Mouse (Mus musculus) kidney, postnatal 36 days (tissue): ENCODE measurements around the gene Armh4.
"Not testable (repeated sequence)": the region's sequence is repeated elsewhere in the genome, so short reads cannot be mapped to it uniquely, and the experiment has no call there.

Source experiments
- DNase-seq, 2 experiments: peaks; one replicate each; pipeline ENCODE4 v3.0.0; 2021 to 2022; ENCODE audit warnings: mixed read lengths in 2 of 2

Armh4 gene

GRCm38 (mm10) chr14:49782715-49783531, at the start of gene Armh4:
Gene Armh4 (minus strand): TSS chr14:49783383.
- DNase-seq: peak; percentile 79

DNA sequence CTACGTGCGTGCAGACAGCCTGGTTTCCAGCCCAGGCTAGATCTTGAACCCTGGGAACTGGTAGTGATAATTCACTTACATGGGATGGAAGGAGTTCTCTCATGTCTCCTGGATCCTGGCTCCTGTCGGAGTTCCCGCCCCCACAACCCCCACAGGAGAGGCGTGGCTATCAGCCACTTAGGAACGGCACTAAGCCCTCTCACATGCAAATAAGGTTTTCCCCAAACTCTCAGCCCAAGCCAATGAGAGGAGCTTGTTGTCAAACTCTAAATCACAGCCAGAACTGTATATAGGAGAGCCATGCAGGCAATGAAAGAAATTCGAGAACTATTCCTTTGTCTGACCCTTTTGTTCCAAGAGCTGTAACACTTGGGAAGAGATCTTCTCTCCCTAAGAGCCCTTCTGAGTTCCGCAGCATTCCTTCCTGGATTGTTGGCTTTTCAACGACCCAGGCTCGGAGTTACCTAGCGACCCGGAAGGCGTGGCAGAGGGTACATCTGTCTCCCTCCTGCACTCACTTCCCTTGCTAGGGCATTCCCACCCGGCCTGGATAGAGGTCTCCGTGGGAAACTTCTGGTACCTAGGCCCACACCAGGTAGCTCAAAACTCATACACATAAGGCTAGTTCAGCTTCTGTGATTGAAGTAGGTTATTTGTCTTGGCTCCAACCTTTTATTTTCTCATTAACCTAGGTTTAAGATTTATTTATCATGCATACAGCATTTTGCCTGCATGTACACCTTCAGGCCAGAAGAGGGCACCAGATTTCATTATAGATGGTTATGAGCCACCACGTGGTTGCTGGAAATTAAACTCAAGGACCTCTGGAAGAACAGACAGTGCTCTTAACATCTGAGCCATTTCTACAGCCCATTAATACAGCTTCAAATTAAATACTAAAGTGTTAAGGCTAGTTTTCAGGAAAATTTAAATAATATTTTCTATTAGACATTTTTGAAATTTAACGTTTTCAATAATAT, 46.3 kb upstream of the Armh4 start:
- DNase-seq: peak; percentile 3 to 12

DNA sequence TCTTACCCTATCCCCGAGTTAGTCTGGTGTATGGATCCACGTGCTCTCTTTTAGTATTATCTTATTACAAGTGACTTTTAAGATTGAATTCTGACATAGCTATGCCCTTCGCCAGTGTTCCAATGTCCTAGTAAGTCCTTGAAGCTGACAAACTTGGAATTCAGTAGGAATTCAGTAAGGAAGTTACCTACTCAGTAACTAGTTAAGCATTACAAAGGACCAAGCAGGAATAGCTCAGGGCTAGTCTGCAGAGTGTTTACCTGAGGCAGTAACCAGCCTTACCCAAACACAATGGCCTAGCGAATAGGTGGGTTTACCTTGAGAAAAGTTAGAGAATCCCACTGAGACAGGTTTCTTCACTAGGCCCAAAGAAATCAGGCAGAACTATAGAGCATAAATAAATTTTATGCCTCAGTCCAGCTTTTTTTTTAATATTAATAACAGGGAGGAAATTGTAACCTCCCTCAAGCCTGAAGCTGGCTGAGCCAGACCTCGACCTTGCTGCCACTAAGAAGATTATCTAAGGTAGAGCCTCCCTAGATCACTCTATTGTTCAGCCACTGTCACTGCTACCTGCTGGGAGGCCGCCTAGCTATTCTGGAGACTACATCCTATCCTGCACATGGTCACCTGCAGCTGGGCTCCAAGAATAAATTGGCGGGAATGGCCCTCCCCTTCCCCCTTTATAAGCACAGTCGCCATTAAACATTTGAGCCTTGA, 36.7 kb upstream of the Armh4 start:
- DNase-seq: not testable (repeated sequence)

- not testable (repeated sequence) for DNase-seq
These were observed 35.6 kb upstream of the Armh4 start for GRCm38 (mm10) chr14:49818713-49819208.

DNA sequence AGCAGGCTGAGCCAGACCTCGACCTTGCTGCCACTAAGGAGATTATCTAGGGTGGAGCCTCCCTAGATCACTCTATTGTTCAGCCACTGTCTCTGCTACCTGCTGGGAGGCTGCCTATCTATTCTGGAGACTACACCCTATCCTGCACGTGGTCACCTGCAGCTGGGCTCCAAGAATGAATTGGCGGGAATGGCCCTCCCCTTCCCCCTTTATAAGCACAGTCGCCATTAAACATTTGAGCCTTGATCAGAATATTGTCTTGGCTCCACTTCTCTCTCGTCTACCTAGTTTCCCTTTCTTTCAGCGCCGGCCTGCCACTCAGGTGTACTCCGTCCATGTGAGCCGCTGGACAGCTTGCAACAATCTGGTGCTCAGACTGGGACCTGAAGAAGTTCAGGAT, 29.8 kb upstream of the Armh4 start:
- DNase-seq: not testable (repeated sequence)

GRCm38 (mm10) chr14:49805051-49805450, 21.9 kb upstream of the Armh4 start:
- not testable (repeated sequence) for DNase-seq

DNA sequence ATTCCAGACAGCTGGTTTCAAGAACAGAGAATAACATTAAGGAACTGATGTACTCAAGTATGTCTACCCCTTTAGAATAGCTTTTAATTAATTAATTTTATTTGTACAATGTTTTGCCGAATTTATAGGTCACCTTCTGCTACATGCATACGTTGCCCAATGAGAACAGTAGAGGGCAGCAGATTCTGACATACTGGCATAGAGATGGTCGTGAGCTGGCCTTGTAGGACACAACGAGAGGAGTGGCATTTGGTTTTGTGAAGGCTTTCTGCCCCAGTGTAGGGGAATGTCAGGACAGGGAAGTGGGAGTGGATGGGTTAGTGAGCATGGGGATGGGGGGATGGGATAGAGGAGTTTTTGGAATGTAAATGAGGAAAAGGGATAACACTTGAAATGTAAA, 18.3 kb upstream of the Armh4 start:
- DNase-seq: peak in 1 of 2 experiments; percentile 38

DNA sequence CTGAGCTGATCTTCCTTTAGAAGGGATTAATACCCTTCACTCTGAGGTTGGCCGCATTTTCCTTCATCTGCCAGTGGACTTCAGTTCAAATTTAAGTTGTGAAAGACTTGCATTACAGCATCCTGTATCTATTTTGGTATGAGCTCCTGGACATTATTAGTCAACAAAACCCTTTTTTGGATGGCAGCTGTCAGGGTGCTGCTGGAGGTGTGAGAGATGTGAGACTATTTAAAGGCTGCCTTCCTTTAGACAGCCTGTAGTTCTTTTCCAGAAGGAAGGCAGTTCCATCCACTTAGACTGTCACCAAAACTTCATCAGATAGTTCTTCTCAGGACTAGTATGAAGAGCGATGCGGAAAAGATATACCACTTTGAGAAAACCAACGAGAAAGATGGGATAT, 10.8 kb upstream of the Armh4 start:
- no peak for DNase-seq

DNA sequence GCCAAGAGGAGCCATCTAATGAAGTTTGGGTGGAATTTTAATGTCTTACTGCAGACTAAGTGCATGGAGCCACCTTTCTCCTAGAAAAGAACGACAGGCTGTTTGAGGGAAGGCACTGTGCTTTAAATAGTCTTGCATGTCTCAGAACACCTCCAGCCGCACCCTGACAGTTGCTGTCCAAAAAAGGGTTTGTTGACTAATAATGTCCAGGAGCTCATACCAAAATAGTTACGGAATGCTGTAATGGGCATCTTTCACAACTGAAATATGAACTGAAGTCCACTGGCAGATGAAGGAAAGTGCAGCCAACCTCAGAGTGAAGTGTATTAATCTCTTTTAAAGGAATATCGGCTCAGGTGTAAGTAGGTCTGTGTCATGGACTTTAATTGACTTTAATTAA, 7.4 kb upstream of the Armh4 start:
- no peak for DNase-seq

GRCm38 (mm10) chr14:49785793-49786192, 2.6 kb upstream of the Armh4 start:
- peak; percentile 61 to 82 for DNase-seq

DNA sequence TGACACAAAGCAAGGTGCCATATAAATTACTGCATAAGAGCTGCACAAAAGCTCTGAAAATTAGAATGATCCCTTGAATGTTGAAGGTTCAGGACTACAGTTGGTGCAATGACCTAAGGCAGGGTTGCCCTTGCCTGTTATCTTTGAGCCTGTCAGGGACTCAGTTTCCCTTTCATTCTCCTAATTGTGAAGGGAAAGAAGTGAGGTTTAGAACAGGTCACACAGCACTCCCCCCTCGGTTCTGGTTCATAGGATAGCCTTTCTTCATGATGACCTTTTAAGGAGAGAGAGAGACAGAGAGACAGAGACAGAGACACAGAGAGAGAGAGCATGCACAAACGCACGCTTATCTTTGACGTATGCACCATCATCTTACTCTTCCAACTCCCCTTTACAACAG, 683 bp upstream of the Armh4 start:
- DNase-seq: no peak

GRCm38 (mm10) chr14:49780416-49780815, 2.8 kb downstream of the Armh4 start:
- no peak for DNase-seq

DNA sequence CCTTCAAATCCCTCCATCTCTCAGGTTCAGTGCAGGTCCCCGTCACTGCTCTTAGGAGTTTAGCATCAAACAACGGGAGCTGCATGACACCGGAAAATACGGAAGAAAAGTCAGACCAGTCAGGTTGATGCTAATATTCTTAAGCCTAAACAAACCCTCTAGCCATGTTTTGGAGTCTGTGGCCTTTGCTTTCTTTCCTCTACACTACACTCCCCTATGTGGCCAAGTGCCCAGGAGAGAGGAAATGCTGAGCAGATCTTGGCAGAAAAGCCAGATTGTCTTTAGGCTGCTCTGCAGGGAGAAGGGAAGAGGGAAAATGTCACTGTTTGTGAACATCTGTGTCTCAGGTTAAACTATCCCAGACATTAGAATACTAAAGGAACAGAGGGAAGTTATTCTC, 5.6 kb downstream of the Armh4 start:
- DNase-seq: not testable (repeated sequence)

DNA sequence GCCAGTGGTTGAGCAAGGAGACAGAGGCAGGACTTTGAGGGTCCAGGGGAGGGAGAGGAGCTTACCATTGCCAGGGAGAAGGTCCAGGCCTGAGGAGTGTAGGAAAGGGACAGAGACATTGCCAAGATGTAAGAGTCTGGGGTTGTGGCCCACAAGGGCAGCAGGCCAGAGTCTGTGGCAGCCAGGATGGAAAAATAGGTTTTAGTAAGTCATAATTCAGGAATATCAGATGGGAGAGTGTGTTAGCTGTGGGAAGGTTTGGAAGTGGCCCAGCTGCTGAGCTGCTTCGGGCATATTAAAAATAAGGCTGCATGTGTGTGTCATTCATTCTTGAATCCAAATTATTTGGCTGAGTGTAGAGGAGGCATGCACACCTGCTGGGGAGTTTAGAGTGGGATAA, 11.4 kb downstream of the Armh4 start:
- DNase-seq: no peak

- no peak for DNase-seq
These were observed 16.6 kb downstream of the Armh4 start for GRCm38 (mm10) chr14:49766601-49767000.

DNA sequence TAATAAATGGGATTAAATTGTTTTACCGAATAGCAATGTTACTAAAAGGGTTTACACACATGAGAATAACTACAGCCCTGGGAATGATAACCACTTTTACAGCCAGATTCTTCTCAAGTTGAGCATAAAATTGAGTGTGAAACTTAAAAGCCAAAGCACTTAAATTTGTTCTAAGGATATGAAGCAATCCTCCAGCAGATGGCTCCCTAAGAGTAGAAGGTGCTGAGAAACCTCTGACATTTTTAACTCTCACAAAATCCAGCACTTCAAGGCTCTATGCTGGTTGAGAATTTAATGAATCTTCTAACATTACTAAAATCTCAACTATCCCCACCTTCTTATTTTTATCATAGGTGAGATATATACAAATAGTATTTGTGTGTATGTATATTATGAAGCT, 27.3 kb downstream of the Armh4 start:
- DNase-seq: peak in 1 of 2 experiments; percentile 2

- DNase-seq: no peak
These were observed 30.6 kb downstream of the Armh4 start for GRCm38 (mm10) chr14:49752614-49753013.

DNA sequence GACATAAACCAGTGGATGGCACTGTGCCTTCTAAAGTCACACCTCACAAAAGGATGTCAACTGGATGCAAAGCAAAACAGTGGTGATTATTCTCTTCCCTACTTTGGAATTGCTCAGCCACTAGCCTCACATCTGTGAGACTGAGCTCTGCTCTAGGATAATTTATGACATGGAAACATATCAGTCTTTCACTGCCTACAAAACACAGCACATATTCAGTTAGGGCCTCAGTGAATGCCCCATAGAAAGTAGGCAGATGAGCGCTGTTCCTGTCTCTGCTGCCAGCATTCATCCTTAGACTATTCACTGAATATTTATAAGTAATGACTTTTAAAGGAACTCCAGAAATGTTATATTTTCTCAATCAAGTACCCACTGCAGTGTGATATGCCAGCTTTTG, 37.3 kb downstream of the Armh4 start:
- no peak for DNase-seq

GRCm38 (mm10) chr14:49743946-49744526, 39.1 kb downstream of the Armh4 start:
- no peak for DNase-seq

DNA sequence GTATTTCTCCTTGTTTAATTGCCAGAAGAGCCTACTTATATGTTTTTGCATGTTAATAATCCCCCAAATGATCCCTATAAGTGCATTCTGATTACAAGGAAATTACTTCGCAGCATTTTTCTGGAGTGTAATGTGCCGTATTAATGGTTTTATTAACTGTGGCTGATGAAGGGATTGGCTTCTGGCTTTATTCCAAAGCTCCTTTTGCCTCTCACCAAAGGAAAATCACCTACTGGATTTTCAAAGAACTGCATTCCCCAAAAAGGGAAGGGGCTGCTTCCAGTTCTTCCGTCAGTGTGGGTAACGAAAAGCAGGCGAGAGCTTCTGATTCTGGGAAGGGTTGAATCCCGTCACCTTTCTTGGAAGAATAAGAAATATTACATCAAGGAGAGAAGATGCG, 43.9 kb downstream of the Armh4 start:
- no peak for DNase-seq

DNA sequence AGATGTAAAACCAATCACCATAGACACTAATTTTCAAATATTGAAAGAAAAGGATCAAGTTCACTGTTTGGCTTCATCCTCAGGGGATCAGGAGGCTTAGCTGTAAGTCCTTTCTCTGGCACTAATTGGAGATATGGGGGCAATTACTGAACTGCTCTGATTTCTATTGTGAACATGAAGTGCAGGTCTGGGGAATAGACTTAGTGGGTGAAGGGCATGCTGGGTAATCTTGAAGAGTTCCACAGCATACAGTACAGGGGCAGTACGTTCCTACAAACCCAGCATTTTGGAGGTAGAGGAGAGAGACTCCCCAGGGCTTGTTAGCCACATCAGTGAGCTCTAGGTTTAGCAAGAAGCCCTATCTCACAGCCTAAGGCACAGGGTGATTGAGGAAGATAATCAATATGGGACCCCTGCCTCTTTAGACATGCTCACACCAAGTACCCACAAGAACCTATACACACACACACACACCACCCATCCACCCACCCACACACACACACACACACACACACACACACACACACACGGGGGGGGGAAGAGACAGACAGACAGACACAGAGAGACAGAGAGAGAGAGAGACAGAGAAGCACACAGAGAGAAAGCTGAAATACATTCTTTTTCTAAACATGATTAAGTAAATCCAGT, 44.6 kb downstream of the Armh4 start:
- DNase-seq: no peak

DNA sequence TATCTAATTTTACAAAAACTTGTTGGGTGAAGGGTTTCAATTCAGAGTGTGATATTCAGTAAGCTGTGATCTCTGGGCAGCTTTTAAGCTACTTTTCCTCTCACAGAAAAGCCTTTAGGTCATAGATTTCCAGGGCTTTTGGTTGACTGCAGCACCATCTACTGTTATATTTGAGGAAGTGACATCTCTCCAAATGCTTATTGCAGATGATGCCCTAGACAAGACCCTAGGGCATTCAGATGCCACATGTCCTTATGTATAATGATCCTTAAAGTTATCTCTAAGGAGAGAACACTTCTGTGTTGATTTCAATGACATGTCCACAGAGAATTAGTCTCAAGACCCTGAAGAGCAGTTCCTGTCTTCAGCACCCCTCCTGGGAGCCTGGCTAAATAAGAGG, 49.2 kb downstream of the Armh4 start:
- DNase-seq: peak in 1 of 2 experiments; percentile 7
